Mouse (Mus musculus): ENCODE measurements around the gene Tmem184a. TPM values are rescaled to one million over a fixed set of nuclear protein-coding genes. Genes with fewer than 3 reads are reported as not detected.

Tmem184a gene
- polyA plus RNA-seq, 1 experiment from 2014 or later, result 1.8 TPM

GRCm38 (mm10) chr5:139791227-139792158, 28.2 kb downstream of the Tmem184a start, which contains the start of gene Mafk:
Mafk (plus strand) TSS chr5:139791513.
- H3K9me3 ChIP-seq, result no peaks in the 10 kb centered on the region
- WGBS, result under 1% methylated on average over 92 of the region's 92 CpGs
- peak within 1 kb of the TSS; percentile 79 for H3K4me3 ChIP-seq
- peaks cover 41% of the 10 kb centered on the region for H3K4me1 ChIP-seq
- H3K36me3 ChIP-seq, result no peaks in the 10 kb centered on the region
- no peak within 1 kb of the TSS for H3K27ac ChIP-seq
- H3K4me2 ChIP-seq (replicated peaks), result peak within 1 kb of the TSS; percentile 99
- peak; percentile 88 for ATAC-seq (ENCODE audit: low FRiP score, low read depth)
- H3K27me3 ChIP-seq, result peaks cover 6% of the 10 kb centered on the region; the same call in 1 of the 2 replicates
- H3K9ac ChIP-seq, result peak within 1 kb of the TSS; percentile 77

DNA sequence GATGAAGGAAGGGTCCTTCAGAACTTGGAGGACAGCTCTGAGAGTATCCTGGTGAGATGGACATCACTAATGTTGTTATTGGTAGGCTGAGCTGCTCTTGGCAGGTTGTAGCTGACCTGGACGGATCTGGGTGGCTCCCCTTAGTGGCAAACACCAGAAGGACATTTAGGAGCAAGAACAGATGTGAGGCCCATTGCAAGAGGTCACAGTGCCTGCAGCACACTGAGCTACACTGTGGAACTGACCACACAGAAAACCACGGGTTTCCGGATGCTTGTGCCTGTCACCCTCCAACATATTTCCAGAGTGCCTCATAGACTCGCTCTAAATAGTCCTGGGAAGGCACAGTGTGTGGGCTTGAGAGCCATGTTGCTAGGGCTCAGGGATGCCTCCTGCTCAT, 30.3 kb downstream of the Tmem184a start:
- Histone ChIP-seq H3K36me3 (no peaks in the 10 kb centered on the region), H3K9me3 (no peaks in the 10 kb centered on the region), H3K27ac (no peak overlapping the region), H3K4me1 (peaks cover 27% of the 10 kb centered on the region), H3K9ac (no peak overlapping the region), H3K4me3 (no peak overlapping the region), H3K4me2 (replicated peaks) (no peak overlapping the region), H3K27me3 (peaks cover 6% of the 10 kb centered on the region; the same call in 1 of the 2 replicates)
- ATAC-seq (ENCODE audit: low FRiP score, low read depth), result no peak
- WGBS, result 54% methylated on average over 4 of the region's 4 CpGs

- Histone ChIP-seq H3K27me3 (no peaks in the 10 kb centered on the region), H3K27ac (no peak overlapping the region), H3K4me2 (replicated peaks) (no peak overlapping the region), H3K9ac (no peak overlapping the region), H3K9me3 (no peaks in the 10 kb centered on the region), H3K36me3 (no peaks in the 10 kb centered on the region), H3K4me3 (no peak overlapping the region), H3K4me1 (no peaks in the 10 kb centered on the region)
- 81% methylated on average over 8 of the region's 8 CpGs for WGBS
- ATAC-seq (ENCODE audit: low FRiP score, low read depth), result no peak
Measured at GRCm38 (mm10) chr5:139781406-139781805, 38.3 kb downstream of the Tmem184a start.

GRCm38 (mm10) chr5:139776966-139777365, 42.8 kb downstream of the Tmem184a start:
- WGBS, result 78% methylated on average over 5 of the region's 5 CpGs
- Histone ChIP-seq H3K27ac (no peak overlapping the region), H3K9me3 (no peaks in the 10 kb centered on the region), H3K4me2 (replicated peaks) (no peak overlapping the region), H3K36me3 (peaks cover 21% of the 10 kb centered on the region), H3K27me3 (no peaks in the 10 kb centered on the region), H3K9ac (no peak overlapping the region), H3K4me3 (no peak overlapping the region), H3K4me1 (peaks cover 13% of the 10 kb centered on the region)
- no peak for ATAC-seq (ENCODE audit: low FRiP score, low read depth)

DNA sequence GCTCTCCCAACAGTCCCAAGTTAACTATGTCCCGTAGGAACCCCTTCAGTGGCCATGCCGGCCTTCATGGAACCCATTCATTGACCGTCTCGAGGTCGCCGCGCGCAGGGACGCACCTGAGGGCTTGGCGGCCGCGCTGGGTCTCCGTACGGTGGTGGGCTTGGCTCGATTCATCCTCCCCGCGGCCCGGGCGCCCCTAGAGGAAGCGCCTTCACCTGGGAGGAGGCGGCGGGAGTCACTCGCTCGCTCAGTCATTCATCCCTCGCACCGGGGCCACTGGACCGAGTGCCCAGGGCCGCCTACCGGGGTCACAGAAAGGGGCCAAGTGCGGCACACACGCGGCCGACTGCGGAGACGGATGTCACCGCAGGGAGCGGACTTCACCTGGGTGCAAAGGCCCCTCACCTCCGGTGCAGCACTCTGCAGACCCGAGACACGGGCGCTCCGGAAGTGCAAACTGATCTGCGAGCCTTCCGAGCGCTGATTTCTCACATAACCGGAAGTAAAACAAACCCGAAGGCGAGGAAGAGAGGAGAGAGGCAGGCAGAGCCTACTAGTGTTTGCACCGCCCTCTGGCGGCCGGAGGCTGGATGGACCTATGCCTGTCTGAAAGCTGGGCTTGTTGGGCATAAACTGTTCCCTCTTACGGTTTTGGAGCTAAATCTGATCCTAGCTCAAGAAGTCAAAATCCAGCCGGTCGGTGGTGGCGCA, 44.3 kb downstream of the Tmem184a start, which contains the start of gene Ints1:
Gene Ints1 (minus strand): TSS at position 459 of the 711 bp plus-strand sequence.
- no peaks in the 10 kb centered on the region for H3K27me3 ChIP-seq
- H3K4me2 ChIP-seq (replicated peaks), result peak within 1 kb of the TSS; percentile 90
- no peak within 1 kb of the TSS for H3K27ac ChIP-seq
- under 1% methylated on average over 55 of the region's 55 CpGs for WGBS
- peaks cover 37% of the 10 kb centered on the region for H3K36me3 ChIP-seq
- H3K4me3 ChIP-seq, result peak within 1 kb of the TSS; percentile 100
- peak within 1 kb of the TSS; percentile 94 for H3K9ac ChIP-seq
- H3K9me3 ChIP-seq, result no peaks in the 10 kb centered on the region
- ATAC-seq (ENCODE audit: low FRiP score, low read depth), result peak; percentile 88
- H3K4me1 ChIP-seq, result peaks cover 13% of the 10 kb centered on the region

- Histone ChIP-seq H3K36me3 (peaks cover 100% of the 10 kb centered on the region), H3K4me2 (replicated peaks) (no peak overlapping the region), H3K4me1 (no peaks in the 10 kb centered on the region), H3K27ac (no peak overlapping the region), H3K4me3 (no peak overlapping the region), H3K9me3 (no peaks in the 10 kb centered on the region), H3K9ac (no peak overlapping the region), H3K27me3 (no peaks in the 10 kb centered on the region)
- WGBS, result 90% methylated on average over 8 of the region's 8 CpGs
- ATAC-seq (ENCODE audit: low FRiP score, low read depth), result no peak
Measured at GRCm38 (mm10) chr5:139768216-139768615, 51.5 kb downstream of the Tmem184a start.

DNA sequence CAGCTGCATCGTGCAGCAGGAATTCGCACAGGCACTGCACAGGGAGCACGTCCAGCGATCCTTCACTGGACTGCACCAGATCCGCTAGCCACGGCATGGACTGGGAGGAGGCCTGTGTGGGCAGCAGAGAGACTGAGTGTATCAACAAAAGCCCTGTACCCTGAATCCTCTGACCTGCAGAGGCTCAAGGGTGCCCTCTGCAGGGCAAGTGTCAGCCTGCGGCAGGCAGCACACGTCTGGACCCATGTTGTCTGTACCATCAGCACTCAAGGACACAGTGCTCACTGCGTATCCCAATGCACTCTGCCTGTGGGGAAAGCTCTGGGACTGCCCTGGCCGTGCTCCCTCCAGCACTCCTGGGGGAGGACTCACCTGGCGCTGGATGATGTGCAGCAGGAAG, 55.4 kb downstream of the Tmem184a start:
- H3K4me2 ChIP-seq (replicated peaks), result no peak overlapping the region
- no peak overlapping the region for H3K27ac ChIP-seq
- WGBS, result 79% methylated on average over 11 of the region's 11 CpGs
- no peaks in the 10 kb centered on the region for H3K9me3 ChIP-seq
- H3K36me3 ChIP-seq, result peaks cover 100% of the 10 kb centered on the region
- no peak overlapping the region for H3K9ac ChIP-seq
- no peaks in the 10 kb centered on the region for H3K27me3 ChIP-seq
- H3K4me1 ChIP-seq, result no peaks in the 10 kb centered on the region
- ATAC-seq (ENCODE audit: low FRiP score, low read depth), result no peak
- H3K4me3 ChIP-seq, result no peak overlapping the region

- peaks cover 97% of the 10 kb centered on the region for H3K36me3 ChIP-seq
Measured at GRCm38 (mm10) chr5:139758096-139758495, 61.6 kb downstream of the Tmem184a start.

DNA sequence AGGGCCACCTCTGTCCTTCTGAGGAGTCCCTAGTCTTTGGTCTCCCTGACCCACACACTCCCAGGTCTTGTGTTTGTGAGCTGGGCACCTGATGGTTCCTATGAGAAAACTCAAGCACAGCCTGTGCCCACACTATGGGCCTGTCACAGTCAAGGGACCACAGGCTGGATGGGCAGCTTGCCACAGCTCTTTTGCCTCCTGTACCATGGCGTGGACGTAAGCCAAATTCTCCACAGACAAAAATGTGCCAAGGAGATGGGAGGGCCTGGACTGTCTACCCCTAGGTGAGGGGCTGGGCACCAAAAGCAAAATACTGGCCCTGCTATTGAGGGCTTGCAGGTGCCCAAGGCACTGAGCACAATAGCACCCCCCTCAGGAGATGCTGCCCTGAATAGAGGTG, 63.1 kb downstream of the Tmem184a start:
- ATAC-seq (ENCODE audit: low FRiP score, low read depth), result no peak
- H3K9ac ChIP-seq, result no peak overlapping the region
- no peaks in the 10 kb centered on the region for H3K27me3 ChIP-seq
- no peaks in the 10 kb centered on the region for H3K9me3 ChIP-seq
- no peaks in the 10 kb centered on the region for H3K4me1 ChIP-seq
- peaks cover 97% of the 10 kb centered on the region for H3K36me3 ChIP-seq
- no peak overlapping the region for H3K4me2 ChIP-seq (replicated peaks)
- WGBS, result 93% methylated on average over 2 of the region's 2 CpGs
- no peak overlapping the region for H3K4me3 ChIP-seq
- H3K27ac ChIP-seq, result no peak overlapping the region

More at GRCm38 (mm10) chr5:139758096-139758495, 61.6 kb downstream of the Tmem184a start:
- Histone ChIP-seq H3K4me1 (no peaks in the 10 kb centered on the region), H3K4me3 (no peak overlapping the region), H3K27me3 (no peaks in the 10 kb centered on the region), H3K27ac (no peak overlapping the region), H3K9ac (no peak overlapping the region), H3K9me3 (no peaks in the 10 kb centered on the region), H3K4me2 (replicated peaks) (no peak overlapping the region)
- WGBS, result 89% methylated on average over 16 of the region's 16 CpGs
- ATAC-seq (ENCODE audit: low FRiP score, low read depth), result no peak

DNA sequence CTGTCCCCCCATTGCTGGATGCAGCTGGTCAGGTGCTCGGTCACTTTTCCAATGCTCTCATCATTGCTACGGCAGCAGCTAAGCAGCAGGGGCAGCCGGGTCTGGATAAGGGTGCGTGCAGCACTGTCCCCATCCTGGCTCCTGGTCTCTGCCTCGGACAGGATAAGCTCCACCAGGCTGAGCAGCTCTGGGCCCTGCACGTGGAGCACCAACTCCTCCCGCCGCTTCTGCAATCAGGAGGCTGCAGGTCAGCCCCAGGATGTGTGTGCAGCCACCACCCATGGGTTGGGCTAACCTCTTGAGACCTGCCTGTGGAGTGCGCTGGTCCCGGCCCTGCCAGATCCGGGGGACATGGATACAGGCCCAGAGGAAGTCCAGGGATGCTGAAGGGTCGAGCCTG, 63.6 kb downstream of the Tmem184a start:
- no peak overlapping the region for H3K9ac ChIP-seq
- no peaks in the 10 kb centered on the region for H3K9me3 ChIP-seq
- H3K4me3 ChIP-seq, result no peak overlapping the region
- no peak overlapping the region for H3K4me2 ChIP-seq (replicated peaks)
- no peak for ATAC-seq (ENCODE audit: low FRiP score, low read depth)
- H3K36me3 ChIP-seq, result peaks cover 97% of the 10 kb centered on the region
- no peaks in the 10 kb centered on the region for H3K4me1 ChIP-seq
- no peak overlapping the region for H3K27ac ChIP-seq
- H3K27me3 ChIP-seq, result no peaks in the 10 kb centered on the region
- WGBS, result 90% methylated on average over 12 of the region's 12 CpGs

- Histone ChIP-seq H3K27ac (no peak overlapping the region), H3K9ac (no peak overlapping the region), H3K27me3 (no peaks in the 10 kb centered on the region), H3K36me3 (peaks cover 95% of the 10 kb centered on the region), H3K4me1 (no peaks in the 10 kb centered on the region), H3K9me3 (no peaks in the 10 kb centered on the region), H3K4me3 (no peak overlapping the region), H3K4me2 (replicated peaks) (no peak overlapping the region)
- ATAC-seq (ENCODE audit: low FRiP score, low read depth), result no peak
- 29% methylated on average over 12 of the region's 12 CpGs for WGBS
Measured at GRCm38 (mm10) chr5:139754753-139755152, 65.0 kb downstream of the Tmem184a start.
